Mouse (Mus musculus): Measurements from ENCODE around the gene Syngap1.

The Syngap1 gene

GRCm38 (mm10) chr17:26936921-26937695 is 3.9 kb upstream of the Syngap1 start:
- in situ Hi-C loops (cut with MseI, MboI): no loop called here

GRCm38 (mm10) chr17:26937883-26938695 is 3.0 kb upstream of the Syngap1 start:
- in situ Hi-C loops (cut with MseI, MboI): no loop called here

- in situ Hi-C loops (cut with MseI, MboI): no loop called here
Observed at GRCm38 (mm10) chr17:26938731-26939130, 2.3 kb upstream of the Syngap1 start.

- in situ Hi-C loops (cut with MseI, MboI): no loop called here
Observed at GRCm38 (mm10) chr17:26939178-26939972, 1.7 kb upstream of the Syngap1 start, which contains the start of gene Cuta. Cuta (minus strand) TSS chr17:26939569.

- in situ Hi-C loops (cut with MseI, MboI): no loop called here
Observed at GRCm38 (mm10) chr17:26939973-26940300, 1.1 kb upstream of the Syngap1 start.

- in situ Hi-C loops (cut with MseI, MboI): no loop called here
Observed at GRCm38 (mm10) chr17:26941841-26942570, 953 bp downstream of the Syngap1 start.

- in situ Hi-C loops (cut with MseI, MboI): no loop called here
Observed at GRCm38 (mm10) chr17:26945824-26946495, 4.9 kb downstream of the Syngap1 start.

GRCm38 (mm10) chr17:26946567-26946966 is 5.5 kb downstream of the Syngap1 start:
- in situ Hi-C loops (cut with MseI, MboI): no loop called here

GRCm38 (mm10) chr17:26947231-26948100 is 6.4 kb downstream of the Syngap1 start:
- in situ Hi-C loops (cut with MseI, MboI): no loop called here

GRCm38 (mm10) chr17:26948316-26949050 is 7.4 kb downstream of the Syngap1 start:
- in situ Hi-C loops (cut with MseI, MboI): no loop called here

GRCm38 (mm10) chr17:26949051-26949577 is 8.1 kb downstream of the Syngap1 start:
- in situ Hi-C loops (cut with MseI, MboI): no loop called here

GRCm38 (mm10) chr17:26949866-26950265 is 8.8 kb downstream of the Syngap1 start:
- in situ Hi-C loops (cut with MseI, MboI): no loop called here

GRCm38 (mm10) chr17:26950560-26951288 is 9.7 kb downstream of the Syngap1 start:
- in situ Hi-C loops (cut with MseI, MboI): no loop called here

- in situ Hi-C loops (cut with MseI, MboI): no loop called here
Observed at GRCm38 (mm10) chr17:26951406-26951805, 10.4 kb downstream of the Syngap1 start.

GRCm38 (mm10) chr17:26951952-26952877 is 11.2 kb downstream of the Syngap1 start:
- in situ Hi-C loops (cut with MseI, MboI): no loop called here

- in situ Hi-C loops (cut with MseI, MboI): no loop called here
Observed at GRCm38 (mm10) chr17:26953201-26953600, 12.1 kb downstream of the Syngap1 start.

- in situ Hi-C loops (cut with MseI, MboI): no loop called here
Observed at GRCm38 (mm10) chr17:26953726-26954125, 12.7 kb downstream of the Syngap1 start.

All from mouse trophoblast stem cell (cell line).